Mouse (Mus musculus) liver, postnatal 0 days (tissue): ENCODE measurements around the gene Ccdc121. TPM values are rescaled to one million over a fixed set of nuclear protein-coding genes. Genes with fewer than 3 reads are reported as not detected.
"Not testable (repeated sequence)": the region's sequence is repeated elsewhere in the genome, so short reads cannot be mapped to it uniquely, and the experiment has no call there.

Experiments
- ATAC-seq: fragments of 200-750 bp; cut with Nextera tagmentation; 2 replicates; pipeline ENCODE4 v1.8.0; 2017; ENCODE audit warnings: mild to moderate bottlenecking, moderate library complexity
- DNase-seq: peaks from one replicate; pipeline ENCODE4 v3.0.0-alpha.2; 2016
- H3K27ac ChIP-seq: fragments of 300-500 bp; sonication (generic); 2 replicates; pipeline ENCODE4 v1.5.1; 2014; ENCODE audit warnings: antibody characterized with exemption, moderate library complexity, mild to moderate bottlenecking, low read depth
- H3K27me3 ChIP-seq: fragments of 300-500 bp; sonication (generic); 2 replicates; pipeline ENCODE4 v1.6.1; 2014; ENCODE audit warnings: low read length, control low read depth, mixed read lengths; ENCODE audit not compliant: insufficient read depth
- H3K36me3 ChIP-seq: fragments of 300-500 bp; sonication (generic); replicated peaks from 2 replicates; pipeline ENCODE4 v1.6.1; 2014; ENCODE audit warnings: mild to moderate bottlenecking, control low read depth, low read length, moderate library complexity, mixed read lengths; ENCODE audit not compliant: insufficient read depth
- H3K4me1 ChIP-seq: fragments of 300-500 bp; sonication (generic); 2 replicates; pipeline ENCODE4 v1.6.1; 2014; ENCODE audit warnings: antibody characterized with exemption, mild to moderate bottlenecking, control low read depth; ENCODE audit not compliant: insufficient read depth
- H3K4me2 ChIP-seq: fragments of 300-500 bp; sonication (generic); 2 replicates; pipeline ENCODE4 v1.6.1; 2014; ENCODE audit warnings: low read depth, mild to moderate bottlenecking, low read length, moderate library complexity, mixed read lengths
- H3K4me3 ChIP-seq: fragments of 300-500 bp; sonication (generic); 2 replicates; pipeline ENCODE4 v1.5.1; 2014; ENCODE audit warnings: low read depth, low read length
- H3K9ac ChIP-seq: fragments of 300-500 bp; sonication (generic); replicated peaks from 2 replicates; pipeline ENCODE4 v1.6.1; 2014; ENCODE audit warnings: mild to moderate bottlenecking, moderate library complexity
- H3K9me3 ChIP-seq: fragments of 300-500 bp; sonication (generic); 2 replicates; pipeline ENCODE4 v1.6.1; 2016; ENCODE audit warnings: mild to moderate bottlenecking, control low read depth, low read length, mixed read lengths
- CTCF ChIP-seq: sonication (generic); IDR thresholded peaks from 2 replicates; pipeline ENCODE4 v1.5.1; 2016; ENCODE audit warnings: antibody characterized with exemption, low read depth
- EP300 ChIP-seq: IDR thresholded peaks from 2 replicates; pipeline ENCODE4 v1.6.1; 2016; ENCODE audit warnings: antibody characterized with exemption, low read depth, mild to moderate bottlenecking
- WGBS: fragments of 180-500 bp; shearing (Covaris S2); extraction: QIAGEN DNeasy Blood & Tissue Kit; methylation state at CpG from one replicate; pipeline ENCODE4 v1.1.7; 2014; ENCODE audit not compliant: insufficient replicate concordance; 5-methylcytosine and 5-hydroxymethylcytosine counted together
- polyA plus RNA-seq: library from polyadenylated mRNA; unstranded; fragments of >200 nt; fragmentation: Nextera tagmentation; extraction: Ambion mirVana; gene quantifications from 2 replicates; pipeline ENCODE4 v1.2.1, GENCODE M21; 2015

Ccdc121 gene
- polyA plus RNA-seq, 1 experiment from 2014 or later, result not detected

DNA sequence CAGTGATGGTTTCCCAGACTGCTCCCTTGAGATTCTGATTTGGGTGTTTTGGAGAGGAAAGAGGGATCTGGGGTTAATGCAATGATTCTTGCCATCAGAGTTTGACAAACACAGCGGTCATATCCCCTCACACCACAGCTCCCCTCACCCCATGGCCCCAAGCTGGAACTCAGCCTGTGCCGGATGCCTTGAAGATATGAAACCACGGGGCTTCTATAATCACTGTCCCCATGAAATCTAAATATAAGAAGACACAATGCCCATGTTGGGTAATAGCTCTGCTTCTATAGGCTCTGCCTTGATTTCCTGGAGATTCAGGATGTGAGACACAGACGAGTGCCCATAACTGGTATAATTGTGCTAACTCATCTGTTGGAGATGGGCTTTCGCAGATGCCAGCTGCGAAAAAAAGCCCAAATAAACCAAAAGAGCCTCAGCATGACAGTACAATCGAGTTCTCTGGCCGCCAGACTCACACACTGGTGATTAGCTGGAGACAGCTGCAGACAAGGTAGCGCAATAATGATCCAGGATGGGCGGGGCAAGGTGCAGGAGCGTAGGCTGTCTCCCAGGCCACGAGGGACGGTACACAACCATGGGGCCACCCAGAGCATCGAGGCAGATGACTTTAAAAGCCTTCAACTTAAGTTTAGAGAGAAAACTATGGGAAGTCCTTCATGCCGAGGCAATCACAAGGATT lies 1.3 kb upstream of the Ccdc121 start:
- 66% methylated on average over 15 of the region's 15 CpGs for WGBS
- no peak for DNase-seq
- Histone ChIP-seq H3K9ac (no peak overlapping the region), H3K36me3 (no peaks in the 10 kb centered on the region), H3K4me2 (no peak overlapping the region), H3K9me3 (no peaks in the 10 kb centered on the region), H3K4me3 (no peak overlapping the region), H3K27me3 (no peaks in the 10 kb centered on the region), H3K4me1 (no peaks in the 10 kb centered on the region), H3K27ac (no peak overlapping the region)
- TF ChIP-seq EP300 (no peak), CTCF (no peak)
- ATAC-seq, result no peak

DNA sequence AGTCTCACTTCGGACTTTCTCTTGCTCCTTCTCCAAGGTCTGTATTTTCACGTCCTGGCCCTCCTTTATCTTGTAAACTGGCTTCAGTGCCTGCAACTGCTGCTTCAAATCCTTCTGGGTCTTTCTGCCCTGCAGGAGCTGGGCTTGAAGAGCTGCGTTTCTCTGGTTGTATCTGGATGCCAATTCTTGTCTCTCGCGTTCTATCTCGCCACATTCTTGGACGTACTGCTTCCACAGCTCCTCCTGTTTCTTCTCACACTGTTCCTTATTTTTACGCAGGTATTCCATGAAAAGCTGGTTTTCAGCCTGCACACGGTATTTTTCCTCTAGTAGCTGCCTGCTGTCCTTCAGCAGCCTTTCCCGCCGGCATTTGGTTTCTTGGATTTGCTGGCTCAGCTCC lies 396 bp downstream of the Ccdc121 start:
- H3K27me3 ChIP-seq, H3K4me3 ChIP-seq, H3K4me1 ChIP-seq: not testable (repeated sequence)

DNA sequence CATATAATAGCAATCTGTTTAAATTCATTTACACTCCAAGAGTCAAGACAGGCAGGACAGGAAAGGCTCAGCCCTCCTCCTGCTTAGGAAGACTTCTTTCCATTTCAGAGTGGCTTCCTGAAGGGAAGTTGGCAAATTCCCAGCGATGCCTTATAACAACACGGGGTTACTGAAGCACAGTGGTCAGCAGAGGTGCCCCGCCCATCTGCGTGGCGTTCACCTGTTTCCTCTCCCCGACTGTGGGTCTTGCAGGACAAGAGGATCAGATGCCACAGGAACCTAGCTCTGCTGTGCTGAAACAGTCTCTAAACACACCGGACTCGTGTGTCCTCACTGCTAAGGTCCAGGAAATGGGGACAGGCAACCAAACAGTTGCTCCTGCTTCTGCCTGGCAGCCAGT lies 5.9 kb downstream of the Ccdc121 start:
- H3K9me3 ChIP-seq, result no peaks in the 10 kb centered on the region
- DNase-seq (no peak), ATAC-seq (no peak)
- H3K4me1 ChIP-seq, result no peaks in the 10 kb centered on the region
- H3K4me2 ChIP-seq, result no peak overlapping the region
- H3K36me3 ChIP-seq, result no peaks in the 10 kb centered on the region
- TF ChIP-seq CTCF, result no peak
- no peak for TF ChIP-seq EP300
- 18% methylated on average over 8 of the region's 8 CpGs for WGBS
- no peak overlapping the region for H3K4me3 ChIP-seq
- H3K9ac ChIP-seq, result no peak overlapping the region
- no peaks in the 10 kb centered on the region for H3K27me3 ChIP-seq
- no peak overlapping the region for H3K27ac ChIP-seq

More for the DNA sequence above, 396 bp downstream of the Ccdc121 start:
- not testable (repeated sequence) for H3K36me3 ChIP-seq, H3K4me2 ChIP-seq, DNase-seq, H3K9ac ChIP-seq, ATAC-seq, H3K27ac ChIP-seq, H3K9me3 ChIP-seq
- WGBS, result 76% methylated on average over 11 of the region's 11 CpGs

DNA sequence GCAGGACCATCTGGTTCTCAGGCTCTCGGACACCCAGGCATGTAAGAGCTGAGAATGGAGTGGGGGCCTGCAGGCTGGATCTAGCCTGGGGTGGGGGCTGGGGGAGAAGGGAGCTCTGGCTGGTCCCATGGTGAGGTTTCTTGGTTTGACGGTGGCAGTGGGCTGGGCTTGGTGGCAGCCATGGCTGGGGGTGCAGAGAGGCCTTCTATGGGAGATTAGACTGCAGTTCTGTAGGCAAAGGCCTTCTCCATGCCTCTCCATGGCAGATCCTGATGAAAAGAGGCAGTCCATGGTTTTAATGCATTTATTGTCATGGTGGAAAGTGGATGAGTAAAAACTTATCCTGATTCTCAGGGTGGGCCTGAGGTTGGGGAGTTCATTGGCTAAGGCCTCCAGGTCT lies 7.8 kb downstream of the Ccdc121 start:
- ATAC-seq (no peak), DNase-seq (no peak)
- Histone ChIP-seq H3K9me3 (no peaks in the 10 kb centered on the region), H3K4me2 (no peak overlapping the region), H3K4me3 (no peak overlapping the region), H3K36me3 (no peaks in the 10 kb centered on the region), H3K27ac (no peak overlapping the region), H3K9ac (no peak overlapping the region), H3K4me1 (no peaks in the 10 kb centered on the region), H3K27me3 (no peaks in the 10 kb centered on the region)
- TF ChIP-seq CTCF (no peak), EP300 (no peak)
- WGBS, result 68% methylated on average over 2 of the region's 2 CpGs

DNA sequence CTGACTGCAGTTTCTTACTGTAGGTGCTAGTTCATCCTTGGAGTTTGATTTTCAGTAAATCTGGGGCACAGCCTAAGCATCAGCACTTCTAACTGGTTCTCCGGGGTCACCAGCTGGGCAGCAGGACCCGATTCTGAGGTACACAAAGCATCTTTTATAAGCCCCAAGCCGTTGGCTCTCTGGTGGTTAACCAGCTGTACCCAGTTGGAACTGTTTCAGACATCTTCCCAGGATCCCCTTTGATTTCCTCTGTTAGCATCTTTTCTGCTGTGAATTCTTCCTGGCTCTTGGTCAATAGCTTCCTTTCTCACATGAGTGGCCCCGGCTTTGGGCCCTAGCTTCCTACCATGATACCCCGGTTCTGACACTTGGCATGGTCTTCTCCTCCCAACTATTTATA lies 26.6 kb downstream of the Ccdc121 start:
- ATAC-seq, result no peak

DNA sequence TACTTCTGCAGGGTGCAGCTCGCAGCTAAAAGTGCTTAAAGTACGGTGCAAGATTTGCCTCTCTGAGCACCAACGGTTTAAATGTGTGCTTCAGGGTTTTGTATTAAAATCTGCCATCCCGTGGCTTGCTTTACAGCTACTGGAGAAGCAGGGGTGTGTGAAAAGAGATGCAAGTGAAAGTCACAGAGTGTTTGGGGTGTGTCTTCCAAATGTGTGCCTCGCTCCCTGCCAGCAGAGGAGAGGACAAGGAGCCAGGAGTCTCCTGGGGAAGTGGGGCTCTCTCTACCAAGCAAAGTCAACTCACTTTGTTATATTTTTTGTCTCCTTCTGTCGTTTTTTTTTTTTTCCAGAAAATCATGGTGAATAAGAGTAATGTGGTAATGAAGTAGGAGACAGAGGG lies 34.7 kb downstream of the Ccdc121 start:
- Histone ChIP-seq H3K4me3 (no peak overlapping the region), H3K4me2 (no peak overlapping the region), H3K27ac (no peak overlapping the region), H3K36me3 (no peaks in the 10 kb centered on the region), H3K9me3 (no peaks in the 10 kb centered on the region), H3K4me1 (no peaks in the 10 kb centered on the region), H3K9ac (no peak overlapping the region), H3K27me3 (no peaks in the 10 kb centered on the region)
- ATAC-seq (no peak), DNase-seq (no peak)
- no peak for TF ChIP-seq EP300
- no peak for TF ChIP-seq CTCF
- WGBS, result 71% methylated on average over 6 of the region's 6 CpGs

More for the DNA sequence above, 26.6 kb downstream of the Ccdc121 start:
- H3K4me3 ChIP-seq, result no peak overlapping the region
- H3K36me3 ChIP-seq, result no peaks in the 10 kb centered on the region
- no peak for DNase-seq
- H3K9me3 ChIP-seq, result no peaks in the 10 kb centered on the region
- no peak overlapping the region for H3K9ac ChIP-seq
- TF ChIP-seq CTCF, result no peak
- no peak for TF ChIP-seq EP300
- H3K27ac ChIP-seq, result no peak overlapping the region
- no peak overlapping the region for H3K4me2 ChIP-seq
- H3K4me1 ChIP-seq, result no peaks in the 10 kb centered on the region
- WGBS, result 70% methylated on average over 5 of the region's 5 CpGs
- no peaks in the 10 kb centered on the region for H3K27me3 ChIP-seq

DNA sequence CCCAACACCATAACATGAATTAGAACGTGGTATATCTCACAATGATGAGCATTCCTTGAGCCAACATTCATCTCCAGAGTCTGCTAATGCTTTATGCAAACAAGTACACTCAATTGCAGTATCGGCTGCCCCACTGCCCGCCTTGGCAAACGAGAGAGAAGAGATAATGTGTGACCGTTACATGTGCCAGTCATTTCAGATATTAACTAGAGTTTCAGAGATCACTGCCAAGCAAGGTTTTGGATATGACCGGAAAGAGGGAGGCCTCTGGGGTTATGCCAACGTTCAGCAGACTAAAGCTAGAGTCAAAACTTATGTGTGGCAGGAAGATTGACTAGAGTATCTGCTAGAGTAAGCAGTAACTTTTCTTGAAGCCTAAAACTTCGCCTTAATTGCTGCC lies 35.1 kb downstream of the Ccdc121 start:
- 64% methylated on average over 8 of the region's 8 CpGs for WGBS
- H3K9ac ChIP-seq, result no peak overlapping the region
- DNase-seq, result no peak
- no peaks in the 10 kb centered on the region for H3K4me1 ChIP-seq
- no peaks in the 10 kb centered on the region for H3K27me3 ChIP-seq
- H3K27ac ChIP-seq, result no peak overlapping the region
- no peak overlapping the region for H3K4me2 ChIP-seq
- no peaks in the 10 kb centered on the region for H3K9me3 ChIP-seq
- TF ChIP-seq EP300 (no peak), CTCF (no peak)
- no peak overlapping the region for H3K4me3 ChIP-seq
- H3K36me3 ChIP-seq, result no peaks in the 10 kb centered on the region
- no peak for ATAC-seq
